Mouse (Mus musculus) G1E (cell line): Measurements from ENCODE around the gene Stk38l.

Experiments
- CTCF ChIP-seq: IDR thresholded peaks from 2 replicates; pipeline ENCODE4 v1.5.1; 2012; ENCODE audit warnings: low read depth, low read length, inconsistent platforms, mixed read lengths
- GATA1 ChIP-seq: IDR thresholded peaks from 2 replicates; pipeline ENCODE4 v1.6.1; 2012; ENCODE audit warnings: borderline replicate concordance, low read length, inconsistent platforms, mixed read lengths
- TAL1 ChIP-seq: conservative IDR thresholded peaks from 2 replicates; pipeline ENCODE4 v1.6.1; 2012; ENCODE audit warnings: low read depth, low read length, inconsistent platforms, mixed read lengths

DNA sequence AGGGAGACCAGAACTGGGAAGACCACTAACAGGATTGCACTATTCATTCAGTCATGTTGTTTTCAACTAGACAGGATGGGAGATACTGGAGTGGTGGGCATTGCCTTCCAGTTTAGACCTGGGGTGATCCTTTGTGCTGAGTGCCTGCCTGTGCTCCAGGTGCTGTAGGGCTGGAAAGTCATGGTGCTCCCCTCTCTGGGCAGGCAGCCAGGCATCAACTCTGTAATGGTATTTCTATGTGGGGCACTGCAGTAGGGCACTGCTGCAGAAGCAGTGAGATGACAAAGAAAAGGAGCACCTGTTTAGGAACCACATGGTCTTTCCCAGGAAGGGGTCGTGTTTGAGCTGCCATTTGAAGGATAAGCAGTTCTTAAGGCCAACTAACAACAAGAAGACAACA is 7.9 kb downstream of the Stk38l start:
- TF ChIP-seq CTCF = no peak
- no peak for TF ChIP-seq GATA1
- TF ChIP-seq TAL1 = no peak
